In the genomic region with DNA sequence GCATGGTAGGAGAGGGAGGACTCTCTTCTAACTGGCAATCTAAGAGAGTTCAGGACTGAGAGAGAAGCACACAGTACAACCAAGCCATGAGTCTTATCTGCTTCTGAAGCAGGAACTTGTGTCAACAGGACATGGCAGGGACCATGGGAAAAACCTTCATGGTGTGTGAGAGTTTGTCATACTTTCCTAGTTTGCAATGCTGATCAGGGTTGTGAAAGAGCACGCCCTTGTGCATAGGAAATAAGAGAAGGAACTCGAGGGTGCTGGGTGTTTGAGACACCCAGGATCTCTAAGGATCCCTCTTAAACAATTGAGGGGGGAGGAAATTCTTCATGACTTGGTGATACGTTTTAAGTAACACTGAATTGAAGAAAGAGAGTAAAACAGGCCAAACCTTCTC, we compare ENCODE assay signal across 25 mouse cellular contexts.
"Had no signal": no experiment of that assay in that cellular context is flagged by ENCODE, and none has a peak within 500 bp of the region (broad histone marks: within the 10 kb centered on the region; RNA-seq: fewer than 3 reads in every experiment).

No protein-coding gene starts in this region.

- H3K4me3 ChIP-seq: heart, adult 2 months; heart, embryonic 13.5 days; heart, embryonic 15.5 days; hindbrain, embryonic 10.5 days; hindbrain, embryonic 12.5 days; intestine, embryonic 15.5 days; layer of hippocampus, adult 2 months; limb, embryonic 10.5 days; limb, embryonic 12.5 days; liver, embryonic 13.5 days; liver, embryonic 15.5 days had no signal

- H3K27ac ChIP-seq: heart, adult 2 months; heart, embryonic 13.5 days; heart, embryonic 15.5 days; hindbrain, embryonic 10.5 days; hindbrain, embryonic 12.5 days; hindbrain, embryonic 14.5 days; intestine, embryonic 15.5 days; layer of hippocampus, adult 2 months; limb, embryonic 10.5 days; limb, embryonic 12.5 days; liver, embryonic 13.5 days; liver, embryonic 15.5 days had no signal

- ATAC-seq: hindbrain, embryonic 16.5 days; inflammation-experienced regulatory T-cells, adult 6 months; intestine, embryonic 15.5 days; intestine, postnatal 0 days had no signal

- DNase-seq: gastrocnemius, postnatal 14 days; gastrocnemius, postnatal 36 days; heart, adult 2 months; heart, postnatal 14 days; heart, postnatal 4 days; kidney, adult 18-20 months; kidney, adult 8-10 months; kidney, postnatal 10 days; kidney, postnatal 25 days; kidney, postnatal 4 days; liver; liver, embryonic 13.5 days had no signal
